Mouse (Mus musculus): ENCODE measurements around the gene Slc45a3.
A peak's percentile ranks its signal among the peaks of the same experiment; 100 is the strongest.

Gene Slc45a3

DNA sequence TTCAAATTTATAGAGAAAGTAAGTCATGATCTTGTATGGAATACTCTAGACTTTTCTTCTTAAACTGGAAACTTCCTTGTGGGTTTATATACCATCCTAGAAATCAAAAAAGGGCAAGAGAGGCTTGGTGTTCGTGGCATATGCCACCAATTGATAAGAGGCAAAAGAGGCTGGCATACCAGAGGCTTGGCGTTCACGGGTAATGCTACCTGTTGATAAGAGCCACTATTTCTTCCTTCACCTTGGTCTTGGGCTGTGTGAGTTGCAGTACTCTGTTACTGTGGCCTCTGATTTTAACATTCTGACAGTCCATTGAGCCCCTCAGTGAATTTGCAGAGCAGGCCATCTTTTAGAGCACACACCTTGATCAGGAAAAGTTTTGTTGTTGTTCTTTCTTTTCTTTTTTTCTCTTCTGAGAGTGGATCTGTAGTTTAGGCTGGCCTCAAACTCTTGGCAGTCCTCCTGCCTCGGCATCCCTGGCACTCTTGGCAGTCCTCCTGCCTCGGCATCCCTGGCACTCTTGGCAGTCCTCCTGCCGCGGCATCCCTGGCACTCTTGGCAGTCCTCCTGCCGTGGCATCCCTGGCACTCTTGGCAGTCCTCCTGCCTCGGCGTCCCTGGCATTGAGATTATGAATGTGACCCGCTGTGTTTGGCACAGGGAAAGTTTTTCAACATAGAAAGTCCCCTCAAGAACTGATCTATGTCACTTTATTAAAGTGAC lies 64.3 kb downstream of the Slc45a3 start:
- DNase-seq (ENCODE audit: low spot score in 2 of 2) = peak in 1 of 2 experiments; percentile 57

DNA sequence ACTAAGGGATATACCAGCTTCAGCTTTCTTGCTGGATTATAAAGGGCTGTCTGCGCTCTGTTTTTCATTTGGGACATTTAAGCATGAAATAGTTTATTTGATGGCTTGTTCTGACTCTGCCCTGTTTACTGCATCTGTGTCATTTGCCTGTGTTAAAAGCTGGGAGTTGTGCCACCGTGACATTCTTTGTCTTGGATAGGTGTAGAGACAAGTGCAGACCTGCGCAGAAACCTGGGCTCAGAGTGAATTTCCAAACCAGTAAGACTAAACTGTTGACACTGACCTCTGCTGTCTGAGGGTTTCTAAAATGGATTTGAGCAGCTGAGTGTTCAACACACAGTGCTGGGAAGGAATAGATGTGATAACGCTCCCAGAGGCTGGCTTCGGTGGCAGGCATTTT lies 65.2 kb downstream of the Slc45a3 start:
- DNase-seq (ENCODE audit: low spot score in 2 of 2) = no peak

DNA sequence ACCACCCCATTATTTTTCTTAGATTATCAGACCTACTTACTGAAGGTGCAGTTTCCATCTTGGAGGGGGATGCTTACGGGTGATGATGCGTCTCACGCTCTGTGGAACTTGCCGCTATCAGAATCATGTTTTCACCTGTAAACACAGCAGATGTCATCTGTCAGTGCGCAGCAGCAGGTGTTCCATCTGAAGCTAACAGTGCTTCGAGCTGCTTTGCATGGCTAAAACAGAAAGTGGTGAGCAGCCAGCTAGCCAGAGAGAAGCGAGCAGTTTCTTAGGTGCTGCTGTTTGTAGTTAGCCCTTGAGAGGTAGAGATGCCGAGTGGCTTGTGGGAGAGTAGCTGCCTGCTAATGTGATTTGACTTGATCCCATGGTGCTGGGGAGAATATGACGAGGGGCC lies 65.6 kb downstream of the Slc45a3 start:
- DNase-seq (ENCODE audit: low spot score in 2 of 2) = no peak

DNA sequence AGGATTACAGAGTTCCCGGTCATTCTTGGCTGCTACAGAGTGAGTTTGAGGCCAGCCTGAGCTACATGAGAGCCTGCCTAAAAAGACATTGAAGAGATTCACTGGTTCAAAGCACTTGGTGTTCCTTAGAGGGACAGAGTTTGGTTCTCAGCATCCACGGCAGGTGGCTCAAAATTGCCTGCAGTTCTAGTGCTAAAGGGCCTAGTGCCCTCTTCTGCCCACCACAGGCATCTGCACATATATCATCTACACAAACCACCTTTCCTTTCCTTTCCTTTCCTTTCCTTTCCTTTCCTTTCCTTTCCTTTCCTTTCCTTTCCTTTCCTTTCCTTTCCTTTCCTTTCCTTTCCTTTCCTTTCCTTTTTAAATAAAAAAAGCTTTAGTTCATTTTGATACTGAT lies 67.8 kb downstream of the Slc45a3 start:
- no peak for DNase-seq (ENCODE audit: low spot score in 2 of 2)

DNA sequence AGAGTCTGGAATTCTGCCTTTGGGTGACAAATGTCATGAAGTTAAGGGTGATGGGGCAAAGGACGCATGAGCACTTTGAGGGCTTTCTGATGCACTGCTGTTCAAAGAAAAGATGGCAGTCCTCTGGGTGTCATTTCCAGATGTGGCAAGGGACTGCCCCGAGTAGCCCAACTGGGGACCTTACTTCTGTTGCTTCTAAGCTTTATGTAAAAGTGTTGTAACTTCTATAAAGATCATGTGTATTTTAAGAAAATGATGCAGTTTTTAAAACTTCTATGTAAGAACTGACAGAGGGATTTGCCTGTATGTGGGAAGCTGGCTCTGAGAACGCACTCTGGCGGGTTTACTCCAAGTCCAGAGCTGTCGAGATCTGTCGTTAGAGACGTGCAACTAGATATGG lies 69.4 kb downstream of the Slc45a3 start:
- DNase-seq (ENCODE audit: low spot score in 2 of 2) = no peak
